Mouse (Mus musculus) embryonic fibroblast, embryonic 13.5 days (primary cell): ENCODE results near the gene Olfr1440.

Experiments used
- CTCF ChIP-seq: IDR thresholded peaks from 2 replicates; pipeline ENCODE4 v1.5.1; 2011; ENCODE audit warnings: mild to moderate bottlenecking, control low read depth, low read length, moderate library complexity, borderline replicate concordance; ENCODE audit not compliant: insufficient read depth
- POLR2A ChIP-seq: IDR thresholded peaks from 2 replicates; pipeline ENCODE4 v1.6.1; 2011; ENCODE audit warnings: low read depth, mild to moderate bottlenecking, control low read depth, low read length, moderate library complexity

DNA sequence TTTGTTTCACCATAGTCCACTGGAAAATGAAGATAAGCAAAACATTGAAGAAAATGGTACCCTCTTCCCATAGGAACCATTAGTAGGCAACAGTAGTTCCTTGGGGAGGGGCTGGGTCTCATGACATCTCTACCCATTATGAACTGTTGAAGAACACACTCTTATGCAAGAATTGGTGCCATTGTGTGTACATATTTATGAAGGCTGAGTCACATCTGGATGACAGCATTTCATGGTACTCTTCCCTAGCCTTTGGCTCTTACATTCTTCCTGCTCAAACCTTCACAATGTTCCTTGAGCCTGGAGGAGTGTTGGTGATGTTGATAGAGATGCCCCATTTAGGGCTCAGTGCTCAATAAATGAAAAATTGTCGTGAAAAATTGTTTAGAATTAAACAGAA is 52.5 kb downstream of the Olfr1440 start:
- TF ChIP-seq POLR2A (no peak), CTCF (no peak)
